Mouse (Mus musculus) spleen, adult 18-20 months (tissue): ENCODE measurements around the gene Nid2.

Experiments used
- DNase-seq, 2 experiments: peaks; one replicate each; pipeline ENCODE4 v3.0.0; 2022; ENCODE audit warnings: mixed read lengths in 2 of 2

Gene Nid2

DNA sequence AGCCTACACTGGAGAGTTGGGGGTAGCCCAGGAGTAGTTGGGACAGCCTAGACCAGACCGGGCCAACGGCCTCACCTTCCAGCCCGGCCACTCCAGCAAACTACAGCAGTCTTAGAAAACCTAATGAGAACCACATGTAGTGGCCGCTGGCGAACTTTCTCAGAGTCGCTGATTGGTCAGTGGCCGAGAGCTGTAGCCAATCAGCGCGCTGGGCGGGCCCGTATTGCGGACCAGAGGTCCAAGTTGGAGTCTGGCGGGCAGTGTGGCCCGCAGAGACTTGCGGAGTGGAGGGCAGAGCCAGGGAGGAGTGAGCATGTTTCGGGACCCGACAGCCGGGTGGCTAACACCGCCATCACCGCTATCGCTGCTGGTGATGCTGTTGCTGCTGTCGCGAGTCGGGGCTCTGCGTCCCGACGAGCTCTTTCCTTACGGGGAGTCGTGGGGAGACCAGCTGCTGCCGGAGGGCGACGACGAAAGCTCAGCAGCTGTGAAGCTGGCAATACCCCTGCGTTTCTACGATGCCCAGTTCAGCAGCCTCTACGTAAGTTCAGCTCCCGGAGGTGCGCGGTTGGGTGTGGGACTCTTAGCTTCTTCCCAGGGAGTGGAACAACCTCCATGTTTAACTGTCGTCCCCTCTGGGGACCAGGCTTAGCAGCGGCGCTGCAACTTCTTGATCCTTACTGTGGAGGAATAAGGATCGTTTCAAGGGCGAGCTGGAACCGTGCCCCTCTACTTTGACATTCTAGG lies at the start of gene Nid2:
TSS of gene Nid2 (plus strand) at position 241 of the 747 bp plus-strand sequence.
- peak; percentile 42 to 61 for DNase-seq

DNA sequence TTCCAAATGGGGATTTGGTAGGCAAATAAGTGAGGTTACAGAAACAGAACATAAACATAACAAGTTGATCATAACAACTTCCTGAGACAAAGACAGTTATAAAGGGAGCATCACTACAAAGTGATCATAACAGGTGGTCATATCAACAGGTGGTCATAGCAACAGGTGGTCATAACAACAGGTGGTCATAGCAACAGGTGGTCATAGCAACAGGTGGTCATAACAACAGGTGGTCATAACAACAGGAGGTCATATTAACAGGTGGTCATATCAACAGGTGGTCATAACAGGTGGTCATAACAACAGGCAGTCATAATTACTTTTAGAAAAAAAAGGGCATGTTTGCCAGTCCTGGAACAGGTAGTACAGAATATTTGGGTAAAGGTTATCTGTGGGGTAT lies 49.5 kb upstream of the Nid2 start:
- DNase-seq = no peak

DNA sequence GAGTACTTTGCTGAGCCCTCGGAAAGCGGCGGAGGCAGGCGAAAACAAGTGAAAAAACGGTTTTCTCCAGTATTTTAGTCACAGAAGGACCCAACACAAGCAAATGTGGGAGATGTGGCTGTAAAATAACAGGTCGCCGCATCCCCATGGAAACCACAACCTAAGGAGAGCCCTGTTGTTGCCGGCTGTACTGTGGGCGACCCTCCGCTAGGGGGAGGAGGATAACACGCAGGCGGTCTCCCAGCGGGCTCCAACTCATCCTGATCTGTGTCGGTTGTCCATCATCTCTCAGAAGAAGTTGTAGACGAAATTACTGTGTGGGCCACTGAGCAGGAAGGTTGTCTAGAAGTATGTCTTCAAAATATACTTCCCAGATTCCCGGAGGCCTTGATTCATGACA lies 45.4 kb upstream of the Nid2 start:
- peak; percentile 40 to 70 for DNase-seq

DNA sequence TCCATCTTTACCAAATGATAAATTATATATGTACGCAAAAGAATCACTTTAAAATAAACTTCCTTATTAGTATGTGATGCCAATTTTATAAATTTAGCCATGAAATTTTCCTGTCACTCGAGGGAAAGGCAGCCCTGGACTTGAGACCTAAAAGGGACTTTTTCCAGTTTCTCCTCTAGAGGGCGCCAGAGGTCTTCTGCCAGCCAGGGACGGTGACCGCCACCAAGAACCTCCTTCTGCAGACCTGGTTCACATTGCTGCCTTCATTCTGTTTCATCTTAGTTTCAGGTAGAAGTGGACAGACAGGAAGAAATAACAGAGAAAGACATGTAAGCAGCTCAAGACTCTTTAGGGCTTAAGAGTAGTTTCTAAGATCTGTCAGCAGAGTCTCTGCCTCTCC lies 44.6 kb upstream of the Nid2 start:
- peak in 1 of 2 experiments; percentile 45 for DNase-seq

DNA sequence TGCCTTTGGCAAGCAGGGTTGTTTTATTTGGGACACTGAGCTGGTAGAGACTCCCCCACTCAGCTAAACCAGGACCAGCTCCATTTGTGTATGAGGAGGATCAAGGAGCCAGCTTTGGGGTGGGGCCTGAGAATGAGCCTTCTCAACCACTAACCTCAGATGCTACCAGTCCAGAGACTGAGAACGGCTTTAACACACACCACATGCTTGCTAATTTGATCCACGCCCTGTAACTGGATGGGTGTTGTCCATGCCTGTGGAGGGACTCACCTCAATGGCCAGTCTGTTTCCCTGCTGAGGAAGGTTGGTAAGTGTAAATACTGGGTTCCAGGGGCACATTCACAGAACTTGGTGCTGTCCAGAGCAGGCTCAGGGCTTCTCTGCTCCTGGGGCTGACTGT lies 44.1 kb upstream of the Nid2 start:
- DNase-seq = no peak

DNA sequence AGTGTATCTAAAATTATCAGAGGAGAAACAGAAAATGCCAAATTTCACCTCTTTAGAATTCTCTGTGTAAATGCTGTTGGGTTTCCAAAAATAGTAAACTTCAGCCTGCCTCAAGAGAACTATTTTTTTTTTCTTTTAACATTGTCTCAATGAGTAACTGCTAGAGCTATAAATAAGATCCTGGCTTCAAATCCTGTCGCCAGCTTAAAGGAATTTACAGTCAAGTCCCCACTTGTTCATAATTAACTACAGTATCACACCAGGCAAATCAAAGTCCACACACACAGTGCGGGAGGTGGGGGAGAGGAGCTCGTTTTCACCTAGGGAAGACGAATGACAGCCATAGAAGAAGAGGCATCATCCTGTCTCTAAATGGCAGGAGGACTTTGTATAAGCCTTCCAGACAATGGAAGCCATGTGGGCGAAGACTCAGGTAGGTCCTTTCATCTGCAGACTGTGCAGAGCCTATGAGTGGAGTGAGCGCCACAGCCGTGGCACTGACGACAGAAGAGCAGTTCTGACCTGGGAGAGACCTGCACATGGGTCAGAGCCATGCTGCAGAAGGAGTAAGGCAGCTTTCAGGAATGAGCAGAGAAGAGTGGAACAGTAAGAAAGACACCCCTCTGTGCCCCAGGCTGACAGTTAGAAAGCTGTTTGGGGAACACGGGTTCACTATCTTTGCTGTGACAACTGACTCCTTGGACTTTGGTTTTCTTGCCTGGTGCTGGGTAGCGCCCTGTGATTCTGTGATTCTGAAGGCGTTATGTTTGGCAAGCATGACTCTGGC lies 43.2 kb upstream of the Nid2 start:
- DNase-seq = no peak

DNA sequence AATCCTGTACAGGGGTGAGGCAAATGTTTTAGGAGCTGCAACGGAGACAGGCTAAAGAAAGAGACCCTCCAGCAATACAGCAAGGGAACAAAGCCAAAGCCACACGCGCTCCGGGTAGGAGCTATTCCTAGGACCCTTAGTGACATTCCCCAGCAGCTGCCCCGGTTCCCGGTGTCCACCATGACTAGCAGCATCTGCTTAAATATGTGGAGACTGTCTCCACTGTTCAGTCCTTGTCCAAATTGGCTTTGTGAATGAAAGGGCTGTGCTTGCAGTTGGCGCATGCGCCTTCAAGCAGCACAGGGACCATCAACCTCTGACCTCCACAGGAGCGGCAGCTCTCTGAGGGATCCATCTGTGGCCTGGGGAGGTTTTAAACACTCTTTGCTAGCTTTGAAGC lies 41.9 kb upstream of the Nid2 start:
- DNase-seq = no peak

DNA sequence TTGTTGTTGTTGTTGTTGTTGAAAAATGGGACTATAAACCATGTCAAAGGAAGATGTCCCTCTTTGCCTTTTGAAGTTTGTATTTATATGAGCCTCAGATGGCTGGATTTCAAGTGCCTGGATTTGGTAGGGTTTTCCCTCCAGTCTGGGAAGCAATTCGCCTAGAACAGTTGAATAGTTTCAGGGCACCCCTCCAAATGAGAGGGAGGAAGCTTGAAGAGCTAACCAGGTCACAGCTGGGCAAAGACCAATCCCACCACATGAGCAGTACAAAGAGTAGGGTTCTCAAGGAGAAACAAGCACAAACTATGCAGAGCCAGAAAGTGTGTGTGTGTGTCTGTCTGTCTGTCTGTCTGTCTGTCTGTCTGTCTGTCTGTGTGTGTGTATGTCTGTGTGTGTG lies 39.3 kb upstream of the Nid2 start:
- no peak for DNase-seq

DNA sequence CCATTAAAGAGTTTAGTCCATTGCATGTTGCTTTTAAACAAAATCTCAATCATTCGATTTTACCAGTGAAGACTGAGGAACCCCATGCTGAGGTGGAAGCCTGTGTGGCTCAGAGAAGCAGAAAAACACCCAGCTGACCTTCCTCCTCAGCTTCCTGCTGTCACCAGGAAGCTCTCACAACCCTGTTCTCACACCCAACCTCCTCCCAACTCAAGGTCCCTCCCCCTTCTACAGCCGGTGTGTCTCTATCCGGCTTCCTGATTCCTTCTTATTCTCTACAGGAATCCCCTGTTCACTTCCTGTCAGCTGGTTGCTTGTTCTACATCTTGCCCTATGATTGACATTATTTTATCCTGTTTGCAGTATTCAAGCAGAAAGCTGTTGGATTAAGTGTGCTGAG lies 38.0 kb upstream of the Nid2 start:
- DNase-seq = peak in 1 of 2 experiments; percentile 13

DNA sequence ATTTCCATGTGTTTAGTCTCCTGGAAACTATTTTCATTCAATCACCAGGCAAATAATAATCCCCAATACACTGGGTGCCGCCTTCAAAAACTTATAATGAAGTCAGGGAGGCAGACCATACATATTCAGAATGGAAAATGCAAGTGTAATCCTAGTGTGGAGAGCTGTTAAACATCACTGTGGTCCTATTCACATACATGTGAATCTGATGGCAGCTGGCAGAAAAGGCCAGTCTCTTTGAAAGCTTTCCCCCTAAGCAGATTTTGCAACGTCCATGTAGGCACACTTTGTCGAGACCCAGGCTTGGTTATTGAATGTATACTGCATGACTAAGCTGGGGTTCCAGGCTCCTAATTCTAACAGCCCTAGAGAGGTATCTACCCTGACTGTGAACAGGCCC lies 32.0 kb upstream of the Nid2 start:
- DNase-seq = no peak

DNA sequence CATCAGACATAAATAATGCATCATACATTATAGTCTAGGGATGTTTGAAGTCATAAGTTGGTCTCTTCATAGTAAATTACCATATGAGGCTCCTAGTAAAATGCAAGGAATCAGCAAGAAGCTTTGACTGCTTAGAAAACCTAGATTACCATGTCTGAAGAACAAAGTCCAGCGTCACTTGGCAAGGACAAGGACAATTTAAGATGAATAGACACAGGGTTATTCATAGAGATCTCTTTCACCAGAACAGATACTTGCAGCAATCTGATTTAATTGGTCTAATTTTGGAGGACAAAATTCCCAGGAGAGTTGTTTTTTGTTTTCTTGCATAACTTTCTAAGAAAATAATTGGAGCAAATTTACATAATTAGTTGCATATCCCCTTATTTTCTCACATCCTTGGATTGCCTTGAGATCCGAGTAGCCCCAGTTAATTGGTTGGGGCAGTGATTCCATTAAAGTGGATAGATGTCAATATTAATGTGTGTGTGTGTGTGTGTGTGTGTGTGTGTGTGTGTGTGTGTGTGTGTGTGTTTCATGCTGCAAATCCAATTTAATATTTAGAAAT lies 30.9 kb upstream of the Nid2 start:
- no peak for DNase-seq

DNA sequence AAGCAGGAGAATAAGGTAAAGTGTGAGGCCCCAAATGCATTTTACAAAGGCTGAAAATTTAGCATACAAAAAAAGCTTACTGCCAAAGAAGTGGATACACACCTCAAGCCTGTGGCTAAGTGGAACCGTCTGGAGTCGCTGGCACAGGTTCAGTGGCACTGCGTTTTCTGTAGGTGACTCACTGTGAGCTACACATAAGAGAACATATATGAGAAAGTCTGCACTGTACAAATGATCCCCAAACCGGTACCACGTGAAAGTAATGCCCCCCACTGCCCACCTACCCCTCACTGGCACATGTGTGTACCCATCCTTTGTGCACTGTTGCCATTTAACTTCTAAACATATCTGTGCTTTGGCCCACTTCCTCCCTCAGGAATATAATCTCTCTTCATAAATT lies 22.8 kb upstream of the Nid2 start:
- no peak for DNase-seq

DNA sequence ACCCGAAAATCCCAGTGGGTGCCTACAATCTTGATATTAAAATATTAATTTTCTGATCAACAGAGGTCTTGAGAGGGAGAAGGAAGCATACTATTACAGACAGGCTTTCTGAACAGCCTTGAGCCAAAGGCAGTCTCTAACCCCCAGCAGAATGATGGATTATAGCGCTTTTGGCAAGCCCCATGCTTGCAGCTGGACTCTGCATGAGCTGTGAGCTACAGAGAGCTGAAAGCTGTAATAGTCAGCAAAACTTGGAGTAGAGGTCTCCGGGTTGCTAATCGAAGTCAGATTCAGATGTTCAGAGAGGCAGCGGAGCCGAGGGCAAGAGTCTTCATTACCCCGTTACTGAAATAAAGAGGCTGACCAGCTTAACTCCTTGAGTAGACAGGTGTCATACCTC lies 22.3 kb upstream of the Nid2 start:
- DNase-seq = no peak

DNA sequence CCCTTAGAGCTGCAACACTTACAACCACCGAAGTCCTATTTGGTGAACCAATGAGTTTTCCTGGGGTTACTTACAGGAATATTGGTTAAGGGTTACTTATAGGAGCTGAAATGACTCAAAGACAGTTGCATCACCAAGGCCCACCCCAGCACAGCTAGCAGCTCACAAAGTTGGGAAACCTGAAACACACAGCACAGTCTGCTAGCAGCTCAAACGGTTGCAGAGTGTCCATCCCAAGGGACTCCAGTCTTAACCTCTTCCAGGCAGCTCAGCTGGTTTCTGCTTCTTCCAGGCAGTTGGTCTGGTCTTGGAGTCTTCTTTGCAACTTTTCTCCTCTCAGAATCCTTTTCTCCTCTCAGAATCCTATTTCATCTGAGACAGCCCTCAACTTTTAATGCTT lies 19.0 kb upstream of the Nid2 start:
- no peak for DNase-seq

DNA sequence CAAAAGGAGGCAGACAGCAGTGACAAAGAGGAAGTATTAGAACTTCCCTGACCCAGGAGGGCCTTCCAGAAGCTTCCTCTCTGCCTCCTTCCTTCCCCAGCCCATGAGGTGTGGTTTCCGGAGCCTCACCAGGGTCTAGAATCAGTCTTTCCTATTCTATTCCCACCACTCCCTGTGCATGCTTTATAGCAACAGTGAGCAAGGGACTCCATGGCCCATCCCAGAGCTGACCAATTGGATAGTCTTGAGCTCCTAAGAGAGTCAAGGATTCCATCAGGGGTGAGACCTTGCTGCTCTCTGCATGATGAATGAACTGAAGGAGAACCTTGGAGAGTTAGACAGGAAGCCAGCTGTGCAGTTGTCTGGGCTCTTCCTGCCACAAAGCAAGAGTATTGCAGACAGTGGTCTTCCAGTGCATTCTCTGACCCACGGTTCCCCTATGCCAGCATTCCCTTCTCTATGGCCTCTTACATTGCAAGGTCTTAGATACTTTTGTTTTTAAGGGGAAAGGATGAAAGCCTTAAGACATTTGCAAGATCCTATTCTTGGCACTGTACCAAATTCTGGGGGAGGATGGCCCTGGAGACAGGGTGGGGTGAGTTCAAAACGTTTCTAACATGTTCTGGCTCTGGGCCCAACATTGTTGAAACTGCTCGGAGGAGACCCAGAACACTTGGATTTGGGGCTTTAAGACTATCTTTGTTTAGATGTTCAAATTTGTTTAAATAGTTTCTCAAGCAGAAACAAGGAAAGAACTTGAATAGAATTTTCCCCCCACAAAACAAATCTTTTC lies 17.4 kb upstream of the Nid2 start:
- no peak for DNase-seq

DNA sequence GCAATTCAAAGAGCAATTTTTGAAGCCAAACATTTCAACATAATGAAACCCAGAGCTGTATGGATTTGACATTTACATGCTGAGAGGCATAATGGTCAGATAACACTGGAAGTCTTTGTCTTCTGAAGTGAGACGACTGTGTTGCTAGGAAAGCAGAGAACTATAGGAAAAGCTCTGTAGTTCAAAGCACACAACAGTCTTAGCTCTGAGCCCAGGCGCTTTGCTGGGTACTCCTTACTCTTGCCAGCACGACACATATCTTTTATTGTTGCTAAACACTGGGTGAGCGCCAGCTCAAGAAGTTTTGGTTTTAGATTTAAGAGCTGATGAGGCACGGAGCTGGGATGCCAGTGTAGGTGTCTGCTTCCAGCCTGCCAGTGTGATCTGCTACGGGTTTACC lies 15.8 kb upstream of the Nid2 start:
- no peak for DNase-seq

DNA sequence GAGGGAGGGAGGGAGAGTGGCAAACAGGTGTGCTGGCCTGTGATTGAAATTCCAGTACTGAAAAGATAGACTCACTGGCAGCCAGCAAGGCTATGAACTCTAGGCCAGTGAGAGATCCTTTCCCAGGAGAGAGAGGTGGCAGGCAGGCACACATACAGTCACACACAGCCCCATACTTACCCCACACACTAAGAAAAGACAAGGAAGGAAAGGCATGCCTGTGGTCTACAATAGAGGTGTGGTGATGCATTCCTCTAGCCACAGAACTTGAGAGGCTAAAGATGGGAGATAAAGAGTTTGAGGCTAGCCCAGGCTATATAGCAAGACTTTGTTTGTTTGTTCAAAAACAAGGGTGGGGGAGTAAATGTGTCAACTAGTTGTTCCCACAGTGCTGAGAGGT lies 13.5 kb upstream of the Nid2 start:
- DNase-seq = no peak

DNA sequence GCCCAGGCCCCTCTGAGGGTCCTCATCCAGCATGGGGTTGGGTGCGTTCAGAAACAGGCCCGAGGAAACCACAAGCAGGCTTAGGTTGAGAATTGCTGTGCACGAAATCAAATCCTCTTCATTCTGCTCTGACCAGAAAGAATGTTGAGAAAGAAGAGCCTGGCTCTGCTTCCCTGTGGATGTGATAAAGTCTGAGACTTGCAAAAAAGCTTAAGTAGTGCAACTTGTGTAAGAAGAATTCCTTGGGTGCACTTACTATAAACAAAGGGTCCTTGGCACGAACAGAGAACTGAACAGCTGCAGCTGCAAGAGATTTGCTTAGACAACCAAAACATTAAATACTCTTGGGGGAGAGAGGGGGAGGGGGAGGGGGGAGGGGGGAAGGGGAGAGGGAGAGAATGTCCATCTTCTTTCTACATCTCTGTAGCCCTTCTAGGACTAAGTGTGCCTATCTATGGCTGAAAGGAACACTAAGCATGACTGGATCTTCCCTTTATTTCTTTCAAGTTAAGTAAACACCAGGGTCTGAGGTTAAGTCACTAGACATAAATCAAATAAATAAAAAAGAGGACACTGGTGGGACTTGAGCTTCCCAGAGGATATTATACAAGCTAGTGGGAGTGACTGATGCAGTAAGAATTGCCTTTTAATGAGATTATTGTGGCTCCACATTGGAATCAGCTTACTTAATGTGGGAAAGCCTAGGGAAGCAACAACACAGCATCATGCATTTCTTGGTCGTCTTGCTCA lies 12.8 kb upstream of the Nid2 start:
- no peak for DNase-seq

DNA sequence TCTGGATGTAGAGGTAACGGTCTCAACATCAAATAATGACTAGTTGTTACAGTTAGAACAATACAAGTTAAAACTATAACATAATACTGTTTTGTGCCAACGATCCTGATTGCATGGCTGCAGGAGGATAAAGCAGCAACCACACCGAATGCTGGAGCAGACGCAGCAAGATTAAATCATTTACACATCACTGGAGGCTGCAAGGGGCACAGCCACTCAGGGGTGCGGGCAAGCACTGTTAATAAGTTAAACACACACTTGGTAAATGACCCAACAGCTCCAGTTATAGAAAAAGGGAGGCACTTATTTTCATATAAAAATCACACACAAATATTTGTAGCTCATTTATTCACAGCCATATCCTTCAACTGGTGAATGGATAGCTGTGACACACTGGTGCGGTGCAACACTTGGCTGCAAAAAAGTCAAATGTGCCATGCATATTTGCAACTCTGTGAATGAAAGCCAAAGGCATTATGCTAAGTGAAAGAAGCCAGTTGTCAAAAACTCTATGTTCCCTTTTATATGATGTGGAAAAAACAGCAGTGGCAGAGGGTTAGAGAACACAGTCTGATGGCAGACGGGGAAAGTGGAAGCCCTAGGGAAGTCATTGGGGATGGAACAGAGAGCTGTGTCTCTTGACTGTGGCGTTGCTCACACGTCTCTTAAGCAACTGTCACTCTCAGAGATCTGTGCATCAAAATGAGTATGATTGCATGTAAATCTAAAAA lies 11.5 kb upstream of the Nid2 start:
- DNase-seq = no peak

DNA sequence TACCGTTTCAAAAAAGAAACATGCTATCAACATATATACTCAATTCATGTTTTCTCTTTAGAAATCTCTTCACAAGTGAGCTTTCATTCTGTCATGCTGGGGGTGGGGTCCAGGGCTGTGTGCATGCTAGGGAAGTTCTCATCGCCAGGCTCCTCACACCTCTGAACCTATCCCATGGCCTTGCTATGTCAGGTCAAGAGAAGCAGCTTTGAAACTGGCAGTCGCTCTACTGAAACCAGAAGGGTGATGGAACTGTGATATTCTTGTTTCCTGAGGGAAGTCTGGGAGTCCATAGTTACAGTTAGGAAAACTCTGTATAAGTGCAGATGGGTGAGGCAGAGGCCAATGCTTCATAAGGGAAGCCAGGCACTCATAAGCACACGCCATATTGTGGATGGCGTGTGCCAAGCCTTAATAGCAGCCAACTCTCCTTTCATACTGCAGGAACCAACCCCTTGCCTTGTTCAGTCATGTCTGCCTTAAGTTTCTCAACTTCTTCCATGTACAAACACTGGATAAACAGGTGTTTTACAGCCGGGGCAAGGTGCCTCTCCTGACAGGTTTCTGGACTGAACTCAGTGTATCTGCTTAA lies 10.8 kb upstream of the Nid2 start:
- no peak for DNase-seq

DNA sequence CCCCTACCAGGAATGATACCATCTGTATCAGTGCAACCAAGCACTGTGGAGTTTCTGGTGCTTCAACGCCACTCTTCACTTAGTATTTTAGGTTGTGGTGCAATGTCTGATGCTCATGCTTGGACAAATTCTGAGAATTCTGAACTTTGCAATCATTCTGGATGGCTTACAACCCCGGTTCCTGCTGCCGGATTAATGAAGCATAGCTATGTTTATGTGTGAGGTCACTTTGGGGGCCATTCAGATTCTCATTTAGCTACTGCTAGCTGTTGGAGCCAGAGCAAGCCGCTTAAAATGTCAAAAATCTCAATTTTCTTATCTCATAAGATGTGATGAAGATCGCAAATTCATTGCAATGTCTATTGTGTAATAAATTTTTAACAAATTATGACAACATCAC lies 6.2 kb upstream of the Nid2 start:
- DNase-seq = no peak
